Mouse (Mus musculus): ENCODE data around the gene Hspbap1.

Hspbap1 gene

DNA sequence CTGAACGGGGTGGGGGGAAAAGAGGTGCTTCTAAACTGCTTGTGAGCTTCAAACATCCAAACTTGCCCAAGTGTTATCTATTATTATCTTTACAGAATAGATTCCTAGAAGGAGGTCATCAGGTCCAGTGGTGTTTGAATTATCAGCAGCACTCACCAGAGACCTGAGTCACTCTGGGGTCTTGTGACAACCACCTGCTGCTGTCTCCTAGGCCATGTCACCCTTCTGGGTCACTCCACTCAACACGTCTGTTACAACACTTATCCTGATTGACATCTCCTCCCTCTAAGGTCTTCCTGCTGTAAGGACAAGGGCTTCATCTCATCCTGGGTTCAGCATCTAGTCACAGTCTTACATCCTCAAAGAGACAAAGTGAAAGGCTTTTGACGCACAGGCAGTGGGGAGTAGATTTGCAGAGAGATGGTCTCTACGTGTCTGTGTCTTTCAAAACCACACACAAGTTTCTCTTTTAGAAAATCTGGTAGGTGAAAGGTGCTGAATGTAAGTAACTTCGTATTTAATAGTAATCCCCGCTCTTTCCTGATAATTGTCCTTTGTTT is 21.9 kb downstream of the Hspbap1 start:
- DNase-seq (ENCODE audit: low read depth, low spot score) = no peak

DNA sequence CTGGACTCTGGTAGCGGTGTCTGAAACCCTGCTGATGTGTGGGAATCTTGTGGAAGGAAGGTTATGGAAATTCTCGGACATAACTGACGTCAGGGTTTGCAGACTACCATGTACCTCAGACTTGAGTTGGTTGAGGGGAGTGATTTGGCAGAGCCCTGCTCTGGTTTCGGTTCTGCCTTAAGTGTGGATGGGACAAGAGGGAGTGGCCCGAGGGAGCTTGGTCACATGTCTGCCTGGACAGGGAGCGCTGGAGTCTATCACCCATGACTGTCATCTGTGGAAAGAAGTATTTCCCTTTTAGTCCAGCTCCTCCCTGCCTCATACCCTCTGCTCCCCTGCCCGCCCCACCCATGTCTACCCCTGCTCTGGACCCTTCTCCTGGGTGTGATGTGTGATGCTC is 32.0 kb downstream of the Hspbap1 start:
- no peak for DNase-seq (ENCODE audit: low read depth, low spot score)

DNA sequence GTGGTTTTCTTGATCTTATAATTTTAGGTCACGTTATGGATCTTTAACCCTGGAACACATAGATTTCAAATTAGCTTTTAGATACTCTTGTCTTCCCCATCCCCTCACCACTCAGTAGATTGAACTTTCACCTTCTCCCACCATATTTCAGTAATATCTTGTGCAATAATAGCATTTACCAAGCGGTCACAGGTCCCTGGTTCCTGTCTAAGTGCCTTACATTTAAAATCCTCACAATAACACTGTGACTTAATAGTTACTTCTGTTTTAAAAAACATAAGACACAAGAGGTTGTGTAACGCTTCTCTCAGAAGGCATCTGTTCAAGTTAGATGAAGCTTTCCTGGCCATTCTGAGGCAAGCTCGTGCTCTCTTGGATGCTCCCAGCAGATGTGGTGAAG is 33.5 kb downstream of the Hspbap1 start:
- DNase-seq (ENCODE audit: low read depth, low spot score) = no peak

DNA sequence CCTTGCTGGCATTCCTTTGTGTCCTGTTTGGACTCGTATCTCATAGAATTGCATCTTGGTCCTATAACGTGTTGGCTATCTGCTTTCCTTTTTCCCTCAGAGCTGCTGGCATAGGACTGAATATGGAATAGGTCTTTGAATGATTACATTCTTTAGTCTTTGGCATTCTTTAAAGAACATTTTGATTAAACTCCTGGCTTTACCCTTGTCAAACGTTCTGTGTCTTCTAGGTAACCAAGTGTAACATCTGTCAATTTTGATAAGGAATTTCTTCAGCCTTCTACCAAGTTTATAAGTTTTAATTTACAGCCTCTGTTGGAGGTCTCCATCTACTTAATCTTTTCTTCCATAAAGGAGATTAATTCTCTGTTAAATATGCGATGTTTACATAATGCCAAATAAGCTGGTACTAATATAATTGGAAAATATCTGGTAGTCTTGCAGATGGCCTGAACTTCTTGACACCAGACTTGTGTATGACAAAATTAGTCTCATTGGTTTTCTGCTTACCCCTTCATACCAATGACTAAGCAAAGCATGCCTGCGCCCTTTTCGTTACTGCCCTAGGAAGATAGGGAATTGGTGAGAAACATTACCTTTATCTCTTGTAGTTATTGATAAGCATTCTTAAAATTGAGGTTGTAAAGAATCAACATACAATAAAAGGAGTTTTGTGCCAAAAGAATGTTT is 36.9 kb downstream of the Hspbap1 start:
- no peak for DNase-seq (ENCODE audit: low read depth, low spot score)

GRCm38 (mm10) chr16:35807663-35807992 is 37.5 kb downstream of the Hspbap1 start:
- DNase-seq (ENCODE audit: low read depth, low spot score) = no peak

DNA sequence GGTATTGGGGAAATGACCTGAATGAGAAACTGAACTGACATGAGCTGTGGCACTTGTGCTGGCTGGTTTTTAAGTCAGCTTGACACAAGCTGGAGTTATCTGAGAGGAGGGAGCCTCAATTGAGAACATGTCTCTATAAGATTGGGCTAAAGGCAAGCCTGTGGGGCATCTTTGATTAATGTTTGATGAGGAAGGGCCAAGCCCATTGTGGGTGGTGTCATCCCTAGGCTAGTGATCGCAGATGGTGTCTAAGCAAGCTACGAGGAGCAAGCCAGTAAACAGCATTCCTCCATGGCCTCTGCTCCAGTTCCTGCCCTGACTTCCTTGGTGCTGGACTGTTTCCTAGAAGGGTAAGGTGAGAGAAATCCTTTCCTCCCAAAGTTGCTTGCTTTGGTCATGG is 38.7 kb downstream of the Hspbap1 start:
- no peak for DNase-seq (ENCODE audit: low read depth, low spot score)

DNA sequence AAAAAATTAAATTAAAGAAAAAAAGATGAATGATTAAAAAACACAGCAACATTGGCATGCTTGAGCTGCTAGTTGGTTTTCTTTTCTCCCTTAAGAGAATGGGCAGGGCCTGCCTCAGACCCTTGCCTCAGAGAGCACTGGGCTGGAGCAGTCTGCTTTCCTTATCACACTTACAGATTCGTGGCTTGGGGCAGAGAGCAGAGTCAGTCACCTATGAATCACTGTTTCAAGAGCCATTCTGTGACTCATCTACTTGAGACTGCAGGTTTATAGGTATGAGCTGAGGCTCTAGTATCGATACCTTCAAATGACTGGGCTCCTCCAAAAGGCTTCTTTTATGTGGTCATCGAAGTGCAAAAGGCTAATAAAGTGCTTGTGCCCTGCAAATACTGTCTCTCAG is 42.9 kb downstream of the Hspbap1 start:
- DNase-seq (ENCODE audit: low read depth, low spot score) = peak; percentile 31

DNA sequence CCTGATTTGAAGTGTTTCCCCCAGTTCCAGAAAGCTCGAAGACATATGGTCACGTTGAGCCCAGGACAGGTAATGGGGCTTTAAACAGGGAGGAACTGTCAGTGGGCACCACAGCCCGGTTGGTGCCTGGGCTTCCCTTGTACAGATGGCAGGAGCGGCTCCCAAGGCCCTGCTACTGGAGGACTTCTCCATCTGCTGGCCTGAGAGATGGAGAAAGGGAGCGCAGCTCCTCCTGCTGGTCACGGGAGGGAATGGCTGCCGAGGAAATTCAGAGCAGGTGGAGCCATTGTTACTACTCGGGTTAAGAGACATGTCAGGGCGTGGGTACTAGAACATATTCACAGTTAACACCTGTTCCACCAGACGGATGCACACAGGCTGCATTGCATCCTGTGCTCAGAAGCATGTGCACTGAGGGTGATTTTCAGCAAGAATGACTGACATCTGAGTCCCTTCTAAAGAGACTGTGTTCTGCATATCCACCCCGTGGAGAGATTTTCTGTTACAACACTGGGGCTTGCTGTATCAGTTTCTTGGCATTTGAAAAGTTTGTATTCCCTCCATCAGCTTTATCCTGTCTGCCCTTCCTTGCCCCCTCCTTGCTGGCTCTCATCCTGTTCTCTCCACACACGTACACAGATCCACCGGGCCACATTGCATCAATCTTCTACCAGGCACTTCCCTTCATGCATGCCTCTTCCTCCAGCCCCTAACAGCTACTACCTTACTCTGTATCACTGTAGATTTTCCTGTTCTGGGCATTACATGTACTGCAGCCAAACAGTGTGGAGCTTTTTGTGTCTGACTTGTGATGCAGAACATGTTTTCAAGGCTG is 47.3 kb downstream of the Hspbap1 start:
- DNase-seq (ENCODE audit: low read depth, low spot score) = peak; percentile 87

- no peak for DNase-seq (ENCODE audit: low read depth, low spot score)
These were observed 59.8 kb downstream of the Hspbap1 start for GRCm38 (mm10) chr16:35829999-35830398.

GRCm38 (mm10) chr16:35832926-35833325 is 62.8 kb downstream of the Hspbap1 start:
- no peak for DNase-seq (ENCODE audit: low read depth, low spot score)

GRCm38 (mm10) chr16:35834653-35835052 is 64.5 kb downstream of the Hspbap1 start:
- DNase-seq (ENCODE audit: low read depth, low spot score) = no peak

GRCm38 (mm10) chr16:35839680-35840079 is 69.5 kb downstream of the Hspbap1 start:
- DNase-seq (ENCODE audit: low read depth, low spot score) = peak; percentile 76

DNA sequence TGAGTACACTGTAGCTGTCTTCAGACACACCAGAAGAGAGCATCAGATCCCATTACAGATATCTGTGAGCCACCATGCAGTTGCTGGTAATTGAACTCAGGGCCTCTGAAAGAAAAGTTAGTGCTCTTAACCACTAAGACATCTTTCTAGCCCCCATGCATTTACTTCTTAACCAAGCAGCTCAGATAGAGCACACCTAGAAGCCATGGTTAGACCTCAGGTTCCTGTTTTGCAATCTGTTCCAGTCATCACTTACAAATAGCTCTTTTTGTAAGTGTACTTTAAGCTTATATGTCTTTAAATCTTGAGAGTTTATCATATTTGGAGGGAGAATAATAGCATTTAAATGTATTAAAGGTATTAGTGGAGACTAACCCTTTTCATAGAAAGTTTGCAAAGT is 77.0 kb downstream of the Hspbap1 start:
- no peak for DNase-seq (ENCODE audit: low read depth, low spot score)

DNA sequence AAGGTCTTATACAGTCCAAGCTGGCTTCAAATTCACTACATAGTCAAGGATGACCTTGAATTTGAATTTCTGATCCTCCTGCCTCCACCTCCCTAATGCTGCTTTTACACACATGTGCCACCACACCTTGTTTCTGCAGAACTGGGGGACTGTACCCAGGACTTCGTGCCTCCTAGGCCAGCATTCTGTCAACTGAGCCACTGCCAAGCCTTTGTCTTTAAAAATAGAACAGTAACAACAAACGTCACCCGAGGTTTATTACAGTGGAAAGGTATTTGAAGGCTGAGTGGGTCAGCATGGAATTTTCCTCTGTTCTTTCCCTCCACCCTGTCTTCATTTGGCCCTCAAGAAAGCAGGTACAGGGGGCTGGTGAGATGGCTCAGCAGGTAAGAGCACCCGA is 85.7 kb downstream of the Hspbap1 start:
- DNase-seq (ENCODE audit: low read depth, low spot score) = no peak

DNA sequence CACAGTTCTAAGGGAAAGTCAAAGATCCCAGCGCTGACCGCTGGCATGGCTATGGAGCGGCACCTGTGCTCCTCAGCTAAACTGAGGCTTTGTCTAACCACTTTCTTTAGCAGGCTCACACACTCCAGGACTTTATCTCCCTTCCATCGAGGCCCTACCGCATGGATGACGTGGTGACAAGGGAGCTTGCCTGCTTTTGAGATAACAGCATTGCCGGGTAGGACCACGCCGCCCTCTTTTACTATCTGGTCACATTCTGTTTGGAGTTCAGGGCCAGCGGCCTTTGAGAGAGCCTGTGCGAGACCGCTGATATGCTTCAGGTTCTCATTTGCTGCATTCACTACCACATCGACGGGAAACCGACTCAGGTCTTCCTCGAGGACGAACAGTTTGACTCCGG is 86.6 kb downstream of the Hspbap1 start:
- DNase-seq (ENCODE audit: low read depth, low spot score) = no peak

GRCm38 (mm10) chr16:35860236-35860635 is 90.1 kb downstream of the Hspbap1 start:
- no peak for DNase-seq (ENCODE audit: low read depth, low spot score)

- DNase-seq (ENCODE audit: low read depth, low spot score) = peak; percentile 33
These were observed 91.9 kb downstream of the Hspbap1 start for GRCm38 (mm10) chr16:35862057-35862456.

DNA sequence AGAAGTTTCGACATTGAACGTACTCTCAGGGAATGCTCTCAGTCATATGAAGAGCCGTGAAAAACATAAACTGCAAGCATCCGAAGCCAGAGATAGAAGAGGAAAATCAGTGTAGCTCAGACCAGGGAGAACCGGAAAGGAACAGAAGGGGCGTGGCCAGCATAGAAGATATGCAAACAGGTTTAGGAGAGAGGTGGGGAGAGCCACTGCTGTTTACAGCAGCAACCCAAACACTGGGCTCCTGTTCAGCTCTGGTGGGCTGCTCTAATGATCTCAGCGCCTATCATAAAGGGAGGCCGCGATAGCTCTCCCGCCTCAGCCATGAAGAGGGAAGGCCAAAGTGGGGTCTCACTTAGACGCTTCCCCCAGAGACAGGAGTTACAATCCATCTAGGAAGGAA is 97.6 kb downstream of the Hspbap1 start:
- no peak for DNase-seq (ENCODE audit: low read depth, low spot score)

GRCm38 (mm10) chr16:35869126-35869525 is 99.0 kb downstream of the Hspbap1 start:
- DNase-seq (ENCODE audit: low read depth, low spot score) = peak; percentile 68

DNA sequence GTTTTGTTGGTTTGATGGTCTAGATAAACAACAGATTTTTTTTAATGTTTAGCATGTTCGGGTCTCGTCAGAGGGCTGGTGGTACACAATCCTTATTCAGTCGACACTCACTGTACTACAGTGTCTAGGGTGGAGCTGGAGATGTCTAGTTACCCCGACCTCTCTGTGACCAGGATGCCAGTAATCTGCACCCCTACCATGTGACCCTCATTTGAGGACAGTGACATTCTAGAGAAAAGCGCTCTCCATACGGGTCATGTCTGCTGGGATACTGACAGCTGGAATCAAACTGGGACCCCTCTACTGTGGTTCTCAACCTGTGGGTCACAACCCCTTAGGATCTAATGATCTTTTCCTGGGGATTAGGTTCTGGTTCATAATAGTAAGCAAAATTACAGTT is 99.5 kb downstream of the Hspbap1 start:
- DNase-seq (ENCODE audit: low read depth, low spot score) = no peak

GRCm38 (mm10) chr16:35870581-35871047 is 100.4 kb downstream of the Hspbap1 start:
- DNase-seq (ENCODE audit: low read depth, low spot score) = peak; percentile 44

DNA sequence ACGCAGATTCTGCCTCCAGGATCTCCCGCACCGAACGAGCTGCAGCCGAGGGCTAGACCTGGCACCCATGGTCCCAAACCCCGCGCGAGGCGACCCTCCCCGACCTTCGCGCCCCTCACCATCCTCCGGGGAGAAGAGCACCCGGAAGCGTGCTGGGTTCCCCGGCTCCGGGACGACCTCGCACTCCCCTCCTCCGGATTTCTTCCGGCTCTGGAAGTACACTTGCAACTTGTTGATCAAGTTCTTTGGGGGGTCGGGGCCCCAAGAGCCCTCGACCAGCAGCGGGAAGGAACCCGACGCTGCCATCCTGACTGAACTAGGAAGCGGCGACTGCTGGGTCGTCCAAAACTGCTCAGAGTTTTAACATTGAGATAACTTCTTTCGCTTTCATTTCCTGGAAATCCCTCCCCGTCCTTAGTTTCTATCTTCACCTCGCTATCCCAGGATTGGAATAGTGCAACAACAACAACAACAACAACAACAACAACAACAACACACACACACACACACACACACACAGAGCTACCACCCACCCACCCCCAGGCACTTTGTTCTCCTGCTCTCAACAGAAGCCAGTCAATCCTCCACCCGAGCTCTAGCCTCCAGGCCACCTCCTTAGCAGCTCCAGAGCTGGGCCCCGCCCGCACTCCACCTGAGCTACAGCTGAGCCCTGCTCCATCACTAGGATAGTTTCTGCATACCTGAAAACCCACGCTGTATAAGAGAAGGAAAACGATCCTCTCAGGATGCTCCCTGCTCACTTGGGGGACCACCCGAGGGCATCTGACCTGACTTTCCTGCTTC is 101.1 kb downstream of the Hspbap1 start, which contains the start of gene Parp14:
TSS of gene Parp14 (minus strand) at position 497 of the 804 bp plus-strand sequence.
- DNase-seq (ENCODE audit: low read depth, low spot score) = peak; percentile 56

All from 3T3-L1 (cell line).